Mouse (Mus musculus): ENCODE data around the gene Prol1. TPM values are rescaled to one million over a fixed set of nuclear protein-coding genes. Genes with fewer than 3 reads are reported as not detected.
"Not testable (repeated sequence)": the region's sequence is repeated elsewhere in the genome, so short reads cannot be mapped to it uniquely, and the experiment has no call there.

The Prol1 gene
- total RNA-seq (2022): not detected

DNA sequence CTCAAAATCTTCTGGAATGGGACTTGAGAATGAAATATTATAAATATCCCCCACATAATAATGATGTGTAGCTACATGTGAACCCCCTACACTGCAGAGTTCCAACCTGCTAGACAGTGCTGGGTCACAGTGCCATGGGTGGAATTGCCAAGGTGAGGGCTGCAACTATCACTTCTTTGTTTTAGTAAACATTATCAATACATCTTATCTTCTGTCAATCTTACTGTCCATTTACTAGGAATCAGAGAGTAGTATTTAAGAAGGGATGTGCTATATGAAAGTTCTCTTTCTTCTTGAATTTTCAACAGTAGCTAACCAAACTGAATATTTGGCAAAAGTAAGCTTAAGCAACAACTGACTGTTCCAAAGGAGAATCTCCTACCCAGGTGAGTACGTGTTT is at the start of gene Prol1:
Gene Prol1, plus strand, starts transcription at position 301 of the 400 bp plus-strand sequence.
- DNase-seq (ENCODE audit: low spot score in 2 of 2): no peak

DNA sequence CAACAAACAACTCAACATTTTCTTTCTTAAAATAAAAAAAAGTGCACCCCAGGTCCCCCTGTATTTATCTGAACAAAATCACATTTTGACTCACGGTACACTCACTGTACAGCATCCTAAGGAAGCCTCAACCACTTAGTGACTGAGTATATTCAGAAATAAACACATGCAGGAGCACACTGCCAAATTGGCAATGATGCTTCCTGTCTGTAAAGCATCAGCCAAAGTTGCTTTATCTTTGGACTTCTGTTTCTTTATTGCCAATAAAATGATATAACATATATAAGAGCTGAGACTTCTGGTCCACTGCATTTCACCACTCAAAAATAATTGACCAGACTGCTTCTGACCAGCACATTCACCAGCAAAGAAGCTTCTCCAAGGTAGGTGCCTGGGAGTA is 48.5 kb upstream of the Prol1 start, which contains the start of gene Gm7714:
Gene Gm7714, plus strand, starts transcription at position 301 of the 400 bp plus-strand sequence.
- no peak for DNase-seq (ENCODE audit: low spot score in 2 of 2)

DNA sequence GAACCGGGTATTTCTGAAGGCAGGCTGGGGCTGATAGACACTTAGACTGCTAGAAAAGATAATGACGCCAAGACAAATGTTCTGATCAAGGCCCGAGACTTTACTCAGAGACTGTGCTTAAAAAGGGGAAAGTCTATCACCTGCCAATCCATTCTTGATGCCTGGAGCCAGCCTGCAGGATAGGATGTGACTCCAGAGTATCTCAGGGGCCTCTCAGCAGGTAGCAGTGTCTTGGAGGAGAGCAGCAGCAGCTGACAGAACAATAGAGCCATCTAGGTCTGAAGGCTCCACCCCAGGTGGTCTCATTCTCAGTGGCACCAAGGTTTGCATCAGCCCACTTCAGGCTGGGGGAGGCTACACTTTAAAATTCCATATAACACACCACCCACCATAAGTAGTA is 5.8 kb upstream of the Prol1 start:
- DNase-seq (ENCODE audit: low spot score in 2 of 2): not testable (repeated sequence)

DNA sequence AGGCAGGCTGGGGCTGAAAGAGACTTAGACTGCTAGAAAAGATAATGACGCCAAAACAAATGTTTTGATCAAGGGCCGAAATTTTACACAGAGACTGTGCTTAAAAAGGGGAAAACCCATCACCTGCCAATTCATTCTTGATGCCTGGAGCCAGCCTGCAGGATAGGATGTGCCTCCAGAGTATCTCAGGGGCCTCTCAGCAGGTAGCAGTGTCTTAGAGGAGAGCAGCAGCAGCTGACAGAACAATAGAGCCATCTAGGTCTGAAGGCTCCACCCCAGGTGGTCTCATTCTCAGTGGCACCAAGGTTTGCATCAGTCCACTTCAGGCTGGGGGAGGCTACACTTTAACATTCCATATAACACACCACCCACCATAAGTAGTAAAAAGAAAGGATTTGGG is 31.4 kb downstream of the Prol1 start:
- DNase-seq (ENCODE audit: low spot score in 2 of 2): not testable (repeated sequence)

- no peak for DNase-seq (ENCODE audit: low spot score in 2 of 2)
Observed at GRCm38 (mm10) chr5:88364768-88365167, 47.7 kb downstream of the Prol1 start.

DNA sequence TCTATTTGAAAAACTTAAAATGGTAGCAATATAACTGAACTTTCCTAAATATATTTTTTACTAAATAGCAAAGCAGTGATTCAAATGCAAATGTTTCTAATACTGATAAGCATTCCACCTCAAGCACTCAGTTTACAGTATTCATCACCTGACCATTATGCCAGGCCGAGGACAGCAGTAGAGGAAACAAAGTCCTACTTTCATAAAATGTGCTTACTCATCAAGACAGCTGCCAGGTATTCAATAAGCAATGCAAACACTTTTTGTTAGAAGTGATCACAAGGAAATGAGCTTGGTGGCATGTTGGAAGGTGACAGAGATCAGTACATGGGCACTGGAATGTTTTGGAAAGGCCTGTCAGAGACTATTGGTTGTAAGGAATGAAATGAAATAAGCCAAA is 49.8 kb downstream of the Prol1 start:
- DNase-seq (ENCODE audit: low spot score in 2 of 2): no peak

- DNase-seq (ENCODE audit: low spot score in 2 of 2): no peak
Observed at GRCm38 (mm10) chr5:88370578-88371232, 53.6 kb downstream of the Prol1 start.

GRCm38 (mm10) chr5:88372563-88372962 is 55.5 kb downstream of the Prol1 start:
- no peak for DNase-seq (ENCODE audit: low spot score in 2 of 2)

DNA sequence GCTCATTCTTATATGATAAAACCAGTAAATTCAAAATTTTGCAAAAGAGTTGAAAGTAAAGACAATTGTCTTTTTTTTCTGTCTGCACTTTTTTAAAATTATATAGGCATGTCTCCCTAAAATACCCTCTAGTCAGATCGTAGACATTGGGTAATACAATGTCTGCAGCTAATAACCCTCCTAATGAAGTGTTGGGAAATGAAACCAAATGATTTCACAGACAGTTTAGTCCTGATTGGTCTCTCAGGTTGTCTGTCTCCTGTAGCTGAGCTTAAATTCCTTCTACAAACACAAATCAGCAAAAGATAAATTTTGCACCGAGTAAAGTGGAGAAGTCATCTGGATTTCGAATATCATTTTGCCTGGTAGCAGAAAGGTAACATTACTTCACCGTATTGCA is 58.7 kb downstream of the Prol1 start, which contains the start of gene Amtn:
Gene Amtn, plus strand, starts transcription at position 301 of the 400 bp plus-strand sequence.
- DNase-seq (ENCODE audit: low spot score in 2 of 2): no peak

Other genes starting within 250 kb of the Prol1 start
- not detected for gene Smr2, start 230.8 kb upstream of the Prol1 start, total RNA-seq (2022)
- gene Gm11116, start 205.8 kb upstream of the Prol1 start, total RNA-seq (2022): not detected
- gene Gm11115, start 163.2 kb upstream of the Prol1 start, total RNA-seq (2022): not detected
- gene Gm7714, start 48.4 kb upstream of the Prol1 start, total RNA-seq (2022): not detected
- not detected for gene Amtn, start 58.8 kb downstream of the Prol1 start, total RNA-seq (2022)
- not detected for gene Ambn, start 138.7 kb downstream of the Prol1 start, total RNA-seq (2022)
- not detected for gene Enam, start 170.7 kb downstream of the Prol1 start, total RNA-seq (2022)
- under 1 TPM; 0.13 to 0.48 (median 0.39) TPM for gene Jchain, start 210.6 kb downstream of the Prol1 start, total RNA-seq (2022)
- 10 to 100 TPM; 17.8 to 28.6 (median 23.8) TPM for gene Utp3, start 237.2 kb downstream of the Prol1 start, total RNA-seq (2022)
- 1 to 10 TPM; 5.6 to 6.6 (median 6.4) TPM for gene Rufy3, start 247.7 kb downstream of the Prol1 start, total RNA-seq (2022)